In the genomic region with DNA sequence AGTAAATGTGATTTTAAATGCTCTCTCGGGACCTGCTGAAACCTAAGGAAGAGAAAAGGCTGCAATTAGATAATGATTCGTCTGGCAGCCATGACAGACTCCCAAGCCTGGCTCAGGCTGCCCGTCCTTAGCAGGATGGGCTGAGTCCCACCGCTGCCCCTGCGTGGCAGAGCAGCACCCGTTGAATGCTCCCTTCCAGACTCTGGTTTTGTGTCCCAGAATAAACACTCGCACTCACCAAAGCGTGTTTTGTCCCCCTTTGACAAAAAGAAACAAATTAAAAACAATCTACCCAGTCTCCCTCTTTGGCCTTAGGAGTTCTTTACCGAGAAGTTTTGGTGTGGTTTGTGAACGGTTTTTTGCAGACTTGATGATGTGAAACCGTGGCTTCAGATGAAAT, we compare ENCODE assay signal across 38 mouse cellular contexts. TPM values are rescaled to one million over a fixed set of nuclear protein-coding genes. Genes with fewer than 3 reads are reported as not detected.
"Had no signal": no experiment of that assay in that cellular context is flagged by ENCODE, and none has a peak within 500 bp of the region (broad histone marks: within the 10 kb centered on the region; RNA-seq: fewer than 3 reads in every experiment).

Gene Scn10a (minus strand): TSS at position 101 of the 400 bp plus-strand sequence.

- H3K9ac ChIP-seq: heart, embryonic 12.5 days; heart, embryonic 13.5 days; heart, embryonic 15.5 days; hindbrain, embryonic 12.5 days; hindbrain, embryonic 13.5 days; hindbrain, embryonic 14.5 days; hindbrain, embryonic 15.5 days; intestine, embryonic 15.5 days; kidney, embryonic 15.5 days had no signal

- H3K36me3 ChIP-seq: heart, embryonic 10.5 days; heart, embryonic 12.5 days; heart, embryonic 13.5 days; heart, embryonic 15.5 days; hindbrain, embryonic 10.5 days; hindbrain, embryonic 12.5 days; hindbrain, embryonic 13.5 days; hindbrain, embryonic 15.5 days; intestine, embryonic 15.5 days; kidney, embryonic 15.5 days had no signal

- H3K27me3 ChIP-seq: hindbrain, embryonic 12.5 days; hindbrain, embryonic 13.5 days; hindbrain, embryonic 15.5 days; intestine, embryonic 15.5 days; kidney, embryonic 15.5 days had no signal

- H3K4me3 ChIP-seq: heart, embryonic 10.5 days; heart, embryonic 12.5 days; heart, embryonic 13.5 days; heart, embryonic 15.5 days; hindbrain, embryonic 10.5 days; hindbrain, embryonic 12.5 days; hindbrain, embryonic 13.5 days; hindbrain, embryonic 15.5 days; intestine, embryonic 15.5 days; kidney, embryonic 15.5 days; layer of hippocampus, adult 2 months had no signal

- DNase-seq: heart, postnatal 10 days; heart, postnatal 14 days; heart, postnatal 36 days; heart, postnatal 4 days; kidney, adult 11 months; kidney, adult 18-20 months; kidney, adult 2 months; kidney, adult 8-10 months; kidney, adult 9 months; kidney, postnatal 10 days; kidney, postnatal 14 days; kidney, postnatal 25 days; kidney, postnatal 36 days; kidney, postnatal 4 days; layer of hippocampus, adult 9-11 months; layer of hippocampus, postnatal 36 days had no signal

- H3K4me1 ChIP-seq: heart, embryonic 10.5 days; heart, embryonic 12.5 days; heart, embryonic 13.5 days; heart, embryonic 15.5 days; hindbrain, embryonic 10.5 days; hindbrain, embryonic 12.5 days; hindbrain, embryonic 13.5 days; hindbrain, embryonic 15.5 days; intestine, embryonic 15.5 days; kidney, embryonic 15.5 days had no signal

- H3K9me3 ChIP-seq: heart, embryonic 10.5 days; heart, embryonic 12.5 days; heart, embryonic 13.5 days; heart, embryonic 15.5 days; hindbrain, embryonic 10.5 days; hindbrain, embryonic 12.5 days; hindbrain, embryonic 13.5 days; hindbrain, embryonic 15.5 days; intestine, embryonic 15.5 days; kidney, embryonic 15.5 days had no signal

- H3K4me2 ChIP-seq: heart, embryonic 11.5 days; heart, embryonic 12.5 days; heart, embryonic 13.5 days; heart, embryonic 15.5 days; hindbrain, embryonic 12.5 days; hindbrain, embryonic 13.5 days; hindbrain, embryonic 14.5 days; hindbrain, embryonic 15.5 days; intestine, embryonic 15.5 days; kidney, embryonic 15.5 days had no signal

- H3K27ac ChIP-seq: heart, embryonic 10.5 days; heart, embryonic 13.5 days; heart, embryonic 15.5 days; hindbrain, embryonic 10.5 days; hindbrain, embryonic 12.5 days; hindbrain, embryonic 13.5 days; hindbrain, embryonic 14.5 days; hindbrain, embryonic 15.5 days; hindbrain, postnatal 0 days; intestine, embryonic 15.5 days; kidney, embryonic 15.5 days; kidney, postnatal 0 days; layer of hippocampus, adult 2 months had no signal

- ATAC-seq: hindbrain, embryonic 16.5 days; hindbrain, postnatal 0 days; inflammation-experienced regulatory T-cells, adult 6 months; intestine, embryonic 15.5 days; intestine, embryonic 16.5 days; intestine, postnatal 0 days had no signal

RNA-seq across cellular contexts. Expression of gene Scn10a, which starts in this region (rescaled TPM):
- polyA plus RNA-seq: hindbrain, embryonic 14.5 days; hindbrain, postnatal 0 days; inflammation-experienced regulatory T-cells, adult 6 months; intestine, embryonic 14.5 days; intestine, embryonic 15.5 days; intestine, postnatal 0 days; kidney, adult 2 months; kidney, embryonic 14.5 days; kidney, embryonic 15.5 days; kidney, postnatal 0 days; large intestine, adult 2 months had no signal
